ENCODE assay signal across 15 mouse cellular contexts in the genomic region with DNA sequence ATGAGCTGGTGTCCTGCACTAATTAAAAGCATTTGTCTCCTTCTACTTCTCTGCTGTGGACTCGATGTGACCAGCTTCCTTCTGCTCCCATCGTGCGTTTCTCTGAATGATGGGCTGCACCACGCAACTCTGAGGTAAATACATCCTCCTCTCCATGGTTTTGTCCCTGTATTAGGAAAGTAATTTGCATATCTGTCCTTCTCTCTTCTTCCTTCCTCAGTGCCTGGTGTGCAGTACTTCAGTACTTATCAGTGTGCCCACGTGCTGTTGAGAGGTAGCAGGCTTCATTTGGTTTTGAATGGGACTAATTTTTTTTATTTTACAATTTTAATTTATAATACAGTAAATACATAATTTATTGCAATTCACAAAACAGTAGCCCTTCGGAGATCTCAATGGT.
"Had no signal": no experiment of that assay in that cellular context is flagged by ENCODE, and none has a peak within 500 bp of the region (broad histone marks: within the 10 kb centered on the region; RNA-seq: fewer than 3 reads in every experiment).

No protein-coding gene starts in this region.

- H3K36me3 ChIP-seq: liver, embryonic 15.5 days; lung, embryonic 15.5 days; midbrain, embryonic 13.5 days; midbrain, embryonic 15.5 days; neural tube, embryonic 12.5 days had no signal

- ATAC-seq: liver, postnatal 0 days; lung, postnatal 0 days; midbrain, embryonic 13.5 days; midbrain, embryonic 15.5 days had no signal

- H3K9me3 ChIP-seq: liver, embryonic 15.5 days; lung, embryonic 15.5 days; midbrain, embryonic 13.5 days; midbrain, embryonic 15.5 days; neural tube, embryonic 12.5 days had no signal

- H3K4me3 ChIP-seq: liver, embryonic 15.5 days; lung, embryonic 15.5 days; midbrain, embryonic 13.5 days; midbrain, embryonic 15.5 days; neural tube, embryonic 12.5 days had no signal

- H3K27me3 ChIP-seq: liver, embryonic 15.5 days; lung, embryonic 15.5 days; midbrain, embryonic 13.5 days; midbrain, embryonic 15.5 days; neural tube, embryonic 12.5 days had no signal

- H3K4me1 ChIP-seq: lung, embryonic 15.5 days; midbrain, embryonic 13.5 days; midbrain, embryonic 15.5 days; neural tube, embryonic 12.5 days had no signal

- DNase-seq: liver, postnatal 0 days; lung, adult 2 months; lung, postnatal 14 days; lung, postnatal 36 days; right cerebral cortex, postnatal 14 days; spleen, adult 18-20 months; thymus, adult 18-20 months; thymus, postnatal 14 days; thymus, postnatal 36 days had no signal
